Mouse (Mus musculus): ENCODE measurements at regions not wholly inside any gene's neighbourhood (a gene's known extent, or its start where the extent isn't known, plus 50 kb on each side); places are given as distances from the start of the nearest gene placed in this dataset.
"Not testable (repeated sequence)": the region's sequence is repeated elsewhere in the genome, so short reads cannot be mapped to it uniquely, and the experiment has no call there.

- no peak for DNase-seq
Measured at GRCm38 (mm10) chr10:16171251-16171650, 1453.2 kb upstream of the Gje1 start.

GRCm38 (mm10) chr10:16159542-16159941 is 1441.5 kb upstream of the Gje1 start:
- DNase-seq = not testable (repeated sequence)

GRCm38 (mm10) chr10:16158445-16158844 is 1440.4 kb upstream of the Gje1 start:
- no peak for DNase-seq

- no peak for DNase-seq
Measured at GRCm38 (mm10) chr10:16156954-16157353, 1438.9 kb upstream of the Gje1 start.

- no peak for DNase-seq
Measured at GRCm38 (mm10) chr10:16148991-16149390, 1431.0 kb upstream of the Gje1 start.

- no peak for DNase-seq
Measured at GRCm38 (mm10) chr10:16145397-16145796, 1427.4 kb upstream of the Gje1 start.

GRCm38 (mm10) chr10:16123902-16124301 is 1405.9 kb upstream of the Gje1 start:
- DNase-seq = no peak

- DNase-seq = no peak
Measured at GRCm38 (mm10) chr10:16088210-16088609, 1370.2 kb upstream of the Gje1 start.

- DNase-seq = no peak
Measured at GRCm38 (mm10) chr10:16053008-16053407, 1335.0 kb upstream of the Gje1 start.

GRCm38 (mm10) chr10:16052463-16052889 is 1334.5 kb upstream of the Gje1 start:
- no peak for DNase-seq

- DNase-seq = no peak
Measured at GRCm38 (mm10) chr10:16036255-16036654, 1318.2 kb upstream of the Gje1 start.

- DNase-seq = no peak
Measured at GRCm38 (mm10) chr10:16033096-16033495, 1315.1 kb upstream of the Gje1 start.

- no peak for DNase-seq
Measured at GRCm38 (mm10) chr10:16030802-16031201, 1312.8 kb upstream of the Gje1 start.

GRCm38 (mm10) chr10:16014806-16015205 is 1296.8 kb upstream of the Gje1 start:
- DNase-seq = no peak

GRCm38 (mm10) chr10:16001246-16001645 is 1283.2 kb upstream of the Gje1 start:
- DNase-seq = peak; percentile 3 to 8

- no peak for DNase-seq
Measured at GRCm38 (mm10) chr10:15993275-15993674, 1275.3 kb upstream of the Gje1 start.

Measured in cerebellum, adult 18-20 months (tissue).